Mouse (Mus musculus): ENCODE measurements at regions not wholly inside any gene's neighbourhood (a gene's known extent, or its start where the extent isn't known, plus 50 kb on each side); places are given as distances from the start of the nearest gene placed in this dataset.

DNA sequence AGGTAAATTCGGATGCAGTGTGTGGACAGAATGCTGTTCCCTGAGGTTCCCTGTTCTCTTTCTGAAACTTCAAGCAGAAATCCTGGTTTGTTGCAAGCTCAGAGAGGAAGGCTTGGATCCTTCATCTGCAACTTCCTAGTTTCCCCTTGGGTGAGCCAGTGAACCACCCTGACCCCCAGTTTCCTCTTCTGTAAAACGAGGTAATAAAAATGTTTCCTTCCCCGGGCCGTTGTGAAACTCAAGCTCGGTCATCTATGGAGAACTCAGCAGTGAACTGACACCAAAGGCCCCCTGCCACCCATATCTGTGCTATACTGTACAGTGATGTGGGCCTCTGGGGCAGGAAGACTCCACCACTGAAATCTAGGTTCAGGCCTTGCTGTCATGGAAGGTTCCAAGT lies 185.0 kb downstream of the Gadd45g start:
- TF ChIP-seq EP300 (optimal IDR thresholded peaks at IDR 0.05) (no peak), CTCF (IDR thresholded peaks at IDR 0.05; ENCODE audit: low read depth) (no peak)
